Mouse (Mus musculus): Measurements from ENCODE around the gene Sugp2.
"Not testable (repeated sequence)": the region's sequence is repeated elsewhere in the genome, so short reads cannot be mapped to it uniquely, and the experiment has no call there.

Gene Sugp2

DNA sequence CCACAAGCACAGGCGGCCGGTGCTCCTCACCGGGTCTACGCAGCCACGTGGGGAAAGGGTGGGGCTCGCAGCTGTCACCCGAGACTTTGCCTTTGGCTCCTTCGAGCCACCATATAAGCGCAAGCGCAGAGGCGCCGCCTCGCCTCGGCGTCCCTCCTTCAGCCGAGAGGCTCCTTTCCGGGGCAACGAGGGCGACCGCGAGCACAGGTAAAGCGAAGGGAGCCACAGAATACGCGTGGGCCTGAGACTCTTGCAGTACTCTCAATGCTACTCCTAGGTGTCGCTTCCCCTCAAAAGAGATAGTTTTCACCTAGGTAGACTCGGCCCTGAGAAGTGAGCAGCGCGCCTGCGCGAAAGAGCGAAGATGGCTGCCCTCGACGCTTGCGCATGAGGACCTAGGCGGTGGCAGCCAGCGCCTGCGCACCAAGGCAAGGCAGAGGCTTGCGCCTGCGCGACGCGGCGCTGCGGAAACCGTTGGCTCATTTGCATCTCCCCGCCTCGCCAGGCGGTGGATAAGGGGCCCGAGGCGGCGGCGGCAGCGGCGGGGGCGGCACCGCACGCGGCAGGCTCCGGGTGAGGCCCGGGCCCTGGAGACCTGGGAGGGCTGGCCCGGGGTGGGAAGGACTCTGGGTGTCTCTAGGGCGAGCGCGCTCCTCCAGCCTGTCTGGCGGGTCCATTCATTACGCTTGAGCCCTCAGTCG lies at the start of gene Sugp2, which contains the start of gene Armc6:
Gene Sugp2 (plus strand): TSS at position 147 of the 701 bp plus-strand sequence.
Gene Armc6 (minus strand): TSS at position 387 of the 701 bp plus-strand sequence.
- peak; percentile 96 for DNase-seq (ENCODE audit: low spot score in 2 of 2)

DNA sequence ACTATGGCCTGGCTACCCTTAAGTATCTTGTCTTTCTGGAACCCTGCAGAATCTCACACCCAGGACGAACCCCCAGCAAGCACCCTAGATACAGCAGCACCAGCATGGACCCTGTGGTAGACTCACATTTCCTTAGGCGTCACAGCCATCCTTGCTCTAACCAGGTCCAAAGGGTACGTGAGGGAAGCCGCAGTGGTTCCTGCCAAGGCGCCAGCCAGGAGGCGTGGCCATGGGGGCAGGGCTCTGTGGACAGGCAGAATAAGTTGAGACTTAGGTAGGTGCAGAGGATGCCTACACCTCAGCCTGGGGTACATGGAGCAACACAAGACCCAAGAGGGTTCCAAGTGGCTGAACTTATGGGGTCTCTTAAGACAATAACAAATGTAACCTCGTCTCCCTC lies 45.3 kb upstream of the Sugp2 start:
- no peak for DNase-seq (ENCODE audit: low spot score in 2 of 2)

DNA sequence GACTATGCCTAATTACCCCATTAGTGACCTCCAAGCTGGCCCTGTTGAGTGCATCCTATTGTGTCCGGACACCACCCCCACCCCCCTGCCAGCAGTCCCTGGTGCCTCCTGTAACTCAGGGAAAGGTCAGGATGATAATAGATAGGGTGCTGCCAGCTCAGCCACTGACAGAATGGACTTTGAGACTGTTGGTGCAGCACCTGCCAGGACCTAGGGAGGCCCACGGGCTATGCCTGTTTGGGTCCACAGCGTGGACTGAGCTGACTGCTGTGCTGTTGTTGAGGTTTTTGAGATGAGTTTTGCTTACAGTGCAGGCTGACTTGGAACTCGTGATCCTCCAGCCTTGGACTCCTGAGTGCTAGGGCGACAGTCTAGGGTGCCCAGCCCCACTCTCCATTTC lies 40.8 kb upstream of the Sugp2 start:
- no peak for DNase-seq (ENCODE audit: low spot score in 2 of 2)

DNA sequence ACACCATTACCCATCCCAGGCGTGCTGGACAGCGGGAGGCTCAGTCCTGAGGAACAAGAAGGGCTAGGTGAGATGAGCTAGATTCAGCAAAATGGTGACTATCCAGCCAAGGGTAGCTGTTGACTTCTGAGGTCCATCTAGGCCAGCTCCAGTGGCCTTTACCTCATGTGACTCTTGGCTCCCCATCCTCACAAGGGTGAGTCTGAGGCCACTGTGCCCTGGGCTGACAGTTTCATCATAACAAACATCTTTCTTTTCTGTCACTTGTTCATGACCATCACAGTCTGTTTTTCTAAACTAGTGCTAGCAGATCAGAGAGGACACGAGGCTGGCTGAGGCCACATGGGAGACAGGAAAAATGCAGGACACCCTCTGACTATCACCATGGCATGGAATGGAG lies 39.8 kb upstream of the Sugp2 start:
- no peak for DNase-seq (ENCODE audit: low spot score in 2 of 2)

DNA sequence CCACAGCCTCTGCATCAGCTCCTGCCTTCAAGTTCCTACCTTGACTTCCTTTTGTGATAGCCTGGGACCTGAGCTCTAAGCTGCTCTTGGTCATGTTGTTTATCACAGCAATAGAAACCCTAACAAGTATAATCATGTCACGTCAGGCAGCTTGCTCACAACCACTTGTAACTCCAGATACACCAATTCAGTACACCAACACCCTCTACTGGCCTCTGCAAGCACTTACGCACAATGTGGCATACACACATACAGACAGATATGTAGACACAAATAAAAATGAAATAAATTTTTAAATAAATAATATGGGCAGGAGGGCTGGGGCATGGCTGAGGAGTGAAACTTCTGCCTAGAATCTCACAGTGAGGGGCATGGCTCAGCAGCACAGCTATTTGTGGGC lies 38.3 kb upstream of the Sugp2 start:
- no peak for DNase-seq (ENCODE audit: low spot score in 2 of 2)

DNA sequence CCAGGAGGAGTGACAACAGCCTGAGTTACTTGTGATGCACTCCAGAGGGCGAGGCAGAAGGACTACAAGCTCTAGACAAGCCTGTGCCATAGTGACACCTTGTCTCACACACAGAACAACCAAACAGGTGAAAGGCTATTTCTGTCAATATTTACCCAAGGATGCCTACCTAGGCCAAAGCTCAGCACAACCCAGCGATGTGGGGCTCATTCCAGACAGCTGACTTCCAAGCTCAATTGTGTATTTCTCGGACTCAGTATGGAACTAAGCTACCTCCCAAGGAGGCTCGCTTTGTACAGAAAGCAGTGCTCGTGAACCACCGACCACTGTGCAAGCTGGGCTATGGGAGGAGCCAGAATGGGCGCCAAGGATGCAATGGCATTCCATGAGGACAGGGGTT lies 36.4 kb upstream of the Sugp2 start:
- no peak for DNase-seq (ENCODE audit: low spot score in 2 of 2)

DNA sequence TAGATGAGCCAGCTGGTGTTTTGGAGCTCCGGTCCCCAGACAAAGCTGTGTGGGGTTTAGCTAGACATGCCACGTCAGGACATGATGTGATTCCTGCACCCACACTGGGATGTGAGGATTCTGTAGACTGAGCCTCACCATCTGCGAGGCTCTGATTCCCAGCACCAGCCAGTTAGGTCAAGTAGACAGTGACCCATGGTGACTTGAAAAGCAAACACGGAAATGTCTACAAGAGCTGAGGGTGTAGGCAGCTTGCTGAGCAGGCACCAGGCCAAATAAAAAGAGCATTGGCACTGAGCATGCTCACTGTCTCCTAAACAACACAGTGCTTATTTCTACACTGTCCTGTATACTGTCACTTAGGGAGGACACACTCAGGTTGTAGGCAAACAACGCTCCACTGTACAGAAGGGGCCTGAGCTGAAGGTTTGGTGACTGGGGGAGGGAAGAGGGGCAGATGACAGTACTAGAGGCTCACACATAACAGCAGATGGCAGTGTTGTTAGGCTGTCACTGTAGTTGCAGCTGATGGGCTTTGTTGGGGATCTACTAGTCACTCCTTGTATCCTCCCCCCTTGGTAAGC lies 33.8 kb upstream of the Sugp2 start:
- peak; percentile 15 to 21 for DNase-seq (ENCODE audit: low spot score in 2 of 2)

DNA sequence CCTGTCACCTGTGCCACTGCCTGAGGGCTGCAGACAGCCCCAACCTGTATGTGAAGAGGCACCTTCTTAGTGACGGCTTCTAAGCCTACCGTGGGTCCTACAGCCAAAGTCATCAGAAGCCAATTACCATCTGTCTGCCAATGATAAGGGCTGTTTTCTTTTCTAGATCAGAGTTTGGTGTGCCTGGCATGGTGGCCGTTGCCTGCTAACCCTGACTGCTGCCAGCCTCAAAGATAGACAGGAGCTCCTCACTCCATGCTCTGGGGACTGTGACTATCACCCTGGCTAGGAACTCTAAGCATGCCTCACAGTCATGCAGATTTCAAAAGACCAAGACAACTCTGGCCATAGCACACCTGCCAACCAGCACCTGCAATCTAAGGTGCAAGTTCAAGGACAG lies 32.6 kb upstream of the Sugp2 start:
- peak; percentile 38 to 55 for DNase-seq (ENCODE audit: low spot score in 2 of 2)

DNA sequence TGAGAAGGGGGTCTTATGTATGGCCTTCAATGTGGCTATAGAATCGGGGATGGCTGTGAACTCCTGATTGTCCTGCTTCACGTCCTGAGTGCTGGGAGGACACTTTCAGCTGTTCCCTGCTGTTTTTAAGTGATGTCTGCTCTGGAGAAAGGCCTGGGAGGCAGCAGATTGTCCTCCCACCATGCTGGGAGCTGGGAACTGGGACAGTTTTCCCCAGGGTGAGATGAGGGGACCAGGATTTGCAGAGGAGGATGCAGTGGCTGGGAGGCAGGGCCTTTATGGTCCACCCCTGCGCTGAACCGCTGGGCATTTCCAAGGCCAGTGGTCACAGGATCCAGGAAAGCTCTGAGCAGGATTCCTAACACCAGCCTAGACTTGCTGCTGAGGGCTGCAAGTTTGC lies 31.0 kb upstream of the Sugp2 start:
- no peak for DNase-seq (ENCODE audit: low spot score in 2 of 2)

DNA sequence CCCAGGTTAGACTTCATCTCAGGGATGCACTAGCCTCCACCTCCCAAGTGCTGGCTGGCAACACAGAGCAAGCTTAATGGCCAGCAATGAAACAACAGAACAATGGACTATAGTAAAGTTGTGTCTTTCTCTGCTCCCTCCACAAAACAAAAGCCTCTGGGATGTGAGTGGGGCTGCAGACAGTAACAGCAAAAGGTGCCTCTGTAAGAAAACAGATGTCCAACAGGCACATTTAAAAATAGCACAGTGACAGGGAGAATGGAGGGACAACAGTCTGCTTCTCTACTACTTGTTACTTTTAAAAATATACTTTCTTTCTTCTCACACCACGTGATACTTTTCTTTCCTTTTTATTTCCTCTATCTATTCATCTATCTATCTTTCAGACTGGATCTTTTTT lies 29.3 kb upstream of the Sugp2 start:
- DNase-seq (ENCODE audit: low spot score in 2 of 2) = no peak

DNA sequence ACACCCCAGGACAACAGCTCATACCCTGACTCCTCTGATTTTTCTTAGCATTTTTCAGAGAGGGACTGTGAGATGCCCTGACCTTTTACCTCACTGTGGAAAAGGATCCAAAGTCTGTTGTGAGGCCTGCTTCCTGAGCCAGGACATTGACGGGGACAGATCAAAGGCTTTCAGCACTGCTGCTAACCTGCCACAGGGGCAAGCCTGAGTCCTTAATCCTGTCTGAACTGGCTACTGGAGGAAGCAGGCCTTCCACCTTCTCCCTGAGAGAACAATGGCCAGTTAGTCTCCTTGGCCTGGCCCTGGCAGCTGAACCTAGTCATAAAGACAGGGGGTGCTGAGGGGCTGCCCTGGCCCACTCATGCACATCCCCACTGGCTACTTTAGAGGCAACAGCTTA lies 25.9 kb upstream of the Sugp2 start:
- no peak for DNase-seq (ENCODE audit: low spot score in 2 of 2)

DNA sequence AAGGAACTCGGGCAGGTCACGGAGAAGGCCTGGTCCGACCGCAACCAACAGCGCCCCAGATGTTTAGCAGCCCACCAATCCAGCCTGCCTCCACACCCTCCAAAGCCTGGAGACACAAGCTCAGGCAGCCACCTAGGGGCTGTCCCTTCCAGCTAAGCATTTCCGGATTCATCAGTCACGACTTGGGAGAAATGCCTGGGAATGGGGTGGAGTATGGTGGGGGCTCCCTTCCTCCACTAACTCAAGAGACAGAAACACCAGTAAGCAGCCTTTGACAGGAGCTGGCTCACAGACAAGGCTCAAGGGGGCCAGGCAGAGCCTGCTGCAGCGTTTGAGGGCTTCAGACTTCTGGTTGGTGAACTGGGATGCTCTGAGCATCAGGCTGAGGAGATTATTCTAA lies 23.5 kb upstream of the Sugp2 start:
- DNase-seq (ENCODE audit: low spot score in 2 of 2) = no peak

DNA sequence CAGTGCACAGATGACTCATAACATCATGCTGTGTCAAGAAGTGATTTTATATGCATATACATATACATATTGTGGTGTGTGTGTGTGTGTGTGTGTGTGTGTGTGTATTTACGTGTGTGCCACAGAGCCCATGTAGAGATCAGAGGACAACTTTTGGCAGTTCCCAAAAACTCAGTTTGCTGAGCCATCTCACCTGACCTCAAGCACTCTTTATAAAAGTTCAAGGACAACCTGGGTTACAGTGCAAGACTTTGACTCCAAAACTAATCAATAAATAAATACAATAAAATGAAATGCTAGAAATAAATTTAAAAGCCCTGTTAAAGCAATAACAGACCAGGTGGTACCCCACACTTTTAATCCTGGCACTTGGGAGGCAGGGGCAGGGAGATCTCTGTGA lies 22.8 kb upstream of the Sugp2 start:
- no peak for DNase-seq (ENCODE audit: low spot score in 2 of 2)

DNA sequence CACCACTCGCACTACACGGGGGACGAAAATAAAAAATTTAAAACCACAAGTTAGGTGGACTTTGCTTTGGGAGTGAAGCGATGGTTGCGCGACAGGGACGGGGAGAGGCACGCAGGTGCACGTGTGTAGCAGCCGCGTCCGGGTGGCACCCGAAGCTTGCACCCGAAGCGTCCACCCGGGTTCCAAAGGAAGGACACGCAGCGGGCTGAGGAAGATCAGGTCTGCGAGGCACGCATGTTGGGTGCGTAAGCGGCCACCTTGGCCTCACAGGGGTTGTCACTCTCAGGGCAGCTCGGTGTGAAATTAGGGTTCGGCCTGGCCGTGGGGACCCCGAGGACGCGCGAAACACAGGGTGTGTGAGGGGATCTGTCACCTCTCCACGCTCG lies 22.3 kb upstream of the Sugp2 start:
- DNase-seq (ENCODE audit: low spot score in 2 of 2) = peak in 1 of 2 experiments; percentile 28

DNA sequence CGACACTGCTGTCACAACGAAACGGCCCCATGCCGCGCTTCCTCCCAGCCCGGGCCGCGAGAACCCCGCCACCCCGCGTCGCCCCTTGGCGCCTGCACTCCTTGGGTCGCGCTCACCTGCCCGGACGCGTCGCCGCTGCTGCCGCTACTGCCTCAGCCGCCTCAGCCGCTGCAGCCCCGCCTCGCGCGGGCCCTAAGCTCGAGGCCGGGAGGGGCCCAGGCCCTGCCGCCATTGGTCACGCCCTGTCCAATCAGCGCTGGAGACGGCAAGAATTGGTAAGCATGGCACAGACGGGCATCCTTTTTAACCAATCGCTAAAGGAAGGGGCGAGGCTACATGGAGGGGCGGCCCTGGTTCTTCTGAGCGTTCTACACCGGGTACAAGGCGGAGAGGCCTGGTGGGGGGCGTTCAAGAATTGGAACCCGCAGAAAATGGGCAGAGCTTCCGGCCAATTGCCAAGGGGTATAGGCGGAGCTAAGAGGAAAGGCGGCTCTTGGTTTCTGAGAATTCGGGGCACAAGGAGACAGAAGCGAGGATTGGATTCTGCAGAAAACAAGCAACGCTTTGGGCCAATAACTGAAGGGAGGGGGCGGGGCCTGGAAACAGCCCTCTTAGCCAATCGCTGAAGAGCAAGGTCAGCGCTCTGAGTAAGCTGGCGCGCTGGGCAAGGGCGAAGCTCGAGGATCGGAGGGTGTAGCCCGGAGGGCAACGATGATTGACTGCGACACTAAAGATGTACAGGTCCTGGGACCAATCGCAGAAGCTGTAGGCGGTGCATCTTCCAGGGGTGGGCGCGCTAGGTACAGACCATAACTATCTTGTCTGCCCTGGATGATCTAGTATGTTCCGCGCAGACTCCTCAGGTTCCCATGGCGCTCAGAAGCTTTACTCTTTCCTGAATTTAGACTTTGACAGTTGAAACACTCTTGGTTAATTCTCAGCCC lies 21.6 kb upstream of the Sugp2 start, which contains the start of gene Slc25a42:
Gene Slc25a42 (minus strand): TSS at position 194 of the 944 bp plus-strand sequence.
- peak; percentile 98 for DNase-seq (ENCODE audit: low spot score in 2 of 2)

DNA sequence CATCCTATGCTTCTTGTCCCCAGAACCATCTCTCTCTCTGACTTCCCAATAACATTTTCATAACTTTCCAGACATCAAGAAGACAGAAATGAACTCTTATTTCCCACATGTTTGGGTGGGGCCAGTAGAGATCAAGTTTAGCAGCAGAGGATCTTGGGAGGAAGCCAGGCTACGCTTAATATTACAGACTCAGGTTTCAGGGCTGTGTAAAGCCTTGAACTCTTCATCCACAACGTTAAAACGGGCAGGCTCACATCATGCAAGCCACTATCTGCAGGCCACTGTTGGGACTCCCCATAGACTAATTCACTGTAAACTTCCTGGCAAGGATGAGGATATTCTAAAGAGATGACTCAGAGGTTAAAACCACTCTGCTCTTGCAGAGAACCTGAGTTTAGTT lies 19.6 kb upstream of the Sugp2 start:
- DNase-seq (ENCODE audit: low spot score in 2 of 2) = no peak

DNA sequence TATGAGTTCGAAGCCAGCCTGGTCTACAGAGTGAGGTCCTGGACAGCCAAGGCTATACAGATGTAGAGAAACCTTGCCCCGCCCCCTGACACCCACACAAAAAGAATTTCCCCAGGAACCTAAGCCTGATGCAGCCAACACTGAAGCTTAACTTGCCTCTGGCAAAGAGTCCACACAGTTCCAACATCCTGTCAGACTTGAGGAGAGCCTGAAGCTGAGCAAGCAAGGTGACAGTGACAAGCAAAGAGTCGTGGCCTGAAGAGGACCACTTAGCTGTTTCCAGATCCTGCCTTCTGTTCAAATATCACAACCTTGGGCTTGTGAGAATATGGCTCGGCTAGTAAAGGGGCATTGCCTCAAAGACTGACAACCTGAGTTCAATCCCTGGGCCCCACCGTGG lies 18.9 kb upstream of the Sugp2 start:
- DNase-seq (ENCODE audit: low spot score in 2 of 2) = no peak

DNA sequence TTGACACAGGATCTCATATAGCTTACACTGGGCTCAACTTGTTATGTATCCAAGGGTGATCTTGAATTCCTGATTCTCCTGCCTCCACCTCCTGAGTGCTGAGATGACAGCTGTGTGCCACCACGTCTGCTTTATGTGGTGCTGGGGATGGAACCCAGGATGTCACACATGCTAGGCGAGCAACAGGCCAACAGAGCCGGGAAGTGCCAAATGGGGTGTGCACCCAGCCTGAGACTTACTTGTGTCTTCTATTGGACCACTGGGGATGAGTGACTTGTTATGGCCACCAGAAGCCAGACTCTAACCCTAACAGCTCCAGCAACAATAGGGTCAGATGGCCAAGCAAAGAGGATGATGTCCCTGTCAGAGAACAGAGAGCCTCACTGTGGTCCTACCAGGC lies 17.9 kb upstream of the Sugp2 start:
- DNase-seq (ENCODE audit: low spot score in 2 of 2) = not testable (repeated sequence)

DNA sequence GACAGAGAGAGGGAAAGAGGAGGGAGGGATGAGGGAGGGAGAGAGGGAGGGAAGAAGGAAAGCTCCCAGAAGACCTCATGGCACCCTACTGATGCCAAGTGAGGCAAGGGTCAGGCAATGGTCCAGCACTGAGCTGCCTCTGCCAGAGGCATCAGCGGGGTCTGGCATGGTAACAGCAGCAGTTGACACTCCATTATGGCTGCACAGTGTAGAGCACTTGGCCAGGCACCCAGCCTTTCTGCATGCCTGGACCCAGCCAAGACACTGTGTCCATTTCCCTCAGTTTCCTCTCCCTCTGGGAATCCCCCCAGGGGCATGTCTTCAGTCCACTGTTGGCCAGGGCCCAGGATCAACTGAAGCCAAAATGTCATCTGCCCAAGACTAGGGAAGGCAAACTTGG lies 17.5 kb upstream of the Sugp2 start:
- peak in 1 of 2 experiments; percentile 14 for DNase-seq (ENCODE audit: low spot score in 2 of 2)

DNA sequence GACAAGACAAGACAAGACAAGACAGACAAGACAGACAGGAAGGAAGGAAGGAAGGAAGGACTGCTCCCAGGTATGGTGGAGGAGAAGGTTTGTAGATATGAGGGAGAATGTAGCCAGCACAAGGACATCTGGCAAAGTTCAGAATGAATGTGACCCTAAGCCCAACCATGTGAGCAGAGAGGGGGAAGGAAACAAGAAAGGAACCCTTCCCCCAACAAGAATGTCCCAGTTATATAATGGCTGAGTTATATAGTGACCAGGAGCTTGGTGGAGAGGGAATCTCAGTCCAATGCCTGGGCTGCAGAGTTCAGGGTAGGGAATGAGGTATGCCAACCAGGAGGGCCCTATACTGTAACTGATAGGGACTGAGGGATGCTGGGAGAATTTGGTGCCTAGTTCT lies 16.6 kb upstream of the Sugp2 start:
- no peak for DNase-seq (ENCODE audit: low spot score in 2 of 2)

DNA sequence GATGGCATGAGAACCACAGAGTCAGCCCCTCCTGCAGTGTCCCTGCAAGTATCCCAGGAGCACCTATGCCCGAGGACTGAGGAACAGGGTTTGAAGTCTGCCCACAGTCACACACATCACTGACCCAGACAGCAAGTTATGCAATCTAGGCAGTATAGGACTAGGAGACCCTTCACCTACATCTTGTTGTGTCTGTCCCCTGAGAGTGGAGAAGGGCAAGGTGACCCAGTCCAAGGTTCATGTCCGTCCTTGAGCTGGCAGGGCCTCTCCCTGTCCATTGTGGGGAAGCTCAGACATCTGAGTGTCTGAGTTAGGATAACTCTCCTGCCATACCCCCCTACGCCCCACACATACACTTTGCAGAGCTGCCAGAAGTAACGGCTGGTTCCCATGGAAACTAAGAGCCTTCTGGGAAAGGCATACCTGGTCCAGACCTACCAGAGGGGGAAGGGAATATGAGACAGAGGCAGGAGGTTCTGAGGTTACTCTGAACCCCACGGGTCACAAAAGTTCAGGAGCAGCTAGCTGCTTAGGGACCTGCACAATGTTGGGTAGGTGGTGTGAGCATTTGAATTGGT lies 14.8 kb upstream of the Sugp2 start:
- DNase-seq (ENCODE audit: low spot score in 2 of 2) = no peak

DNA sequence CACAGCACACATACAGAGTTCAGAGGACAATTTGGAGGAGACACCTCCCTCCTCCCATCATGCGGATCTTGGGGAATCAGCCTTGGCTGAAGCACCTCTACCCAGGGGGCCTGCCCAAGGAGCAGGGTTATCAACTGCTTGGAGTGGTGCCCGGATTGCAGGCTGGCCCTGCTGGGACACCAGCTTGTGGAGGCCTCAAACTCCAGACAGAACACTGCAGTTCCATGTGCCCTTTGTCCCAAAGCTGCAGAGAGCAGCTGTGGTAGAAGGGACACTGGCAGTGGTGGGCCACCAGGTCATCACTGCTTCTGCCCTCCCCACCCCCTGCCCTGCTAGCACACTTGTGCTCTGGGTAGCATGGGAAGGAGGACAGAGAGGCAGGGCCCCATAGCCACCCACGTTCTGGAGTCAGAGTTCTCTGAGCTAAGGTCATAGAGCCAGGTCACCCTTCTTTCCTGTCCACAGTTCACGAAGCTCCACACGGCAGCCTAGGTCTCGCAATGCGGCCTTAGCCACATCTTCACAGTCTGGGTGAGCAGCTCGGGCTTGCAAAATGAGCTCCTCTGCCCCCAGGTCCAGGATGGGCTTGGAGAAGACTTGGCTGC lies 13.7 kb upstream of the Sugp2 start:
- DNase-seq (ENCODE audit: low spot score in 2 of 2) = no peak
